Mouse (Mus musculus): ENCODE measurements around the gene Sult2a2.
"Not testable (repeated sequence)": the region's sequence is repeated elsewhere in the genome, so short reads cannot be mapped to it uniquely, and the experiment has no call there.

Gene Sult2a2

DNA sequence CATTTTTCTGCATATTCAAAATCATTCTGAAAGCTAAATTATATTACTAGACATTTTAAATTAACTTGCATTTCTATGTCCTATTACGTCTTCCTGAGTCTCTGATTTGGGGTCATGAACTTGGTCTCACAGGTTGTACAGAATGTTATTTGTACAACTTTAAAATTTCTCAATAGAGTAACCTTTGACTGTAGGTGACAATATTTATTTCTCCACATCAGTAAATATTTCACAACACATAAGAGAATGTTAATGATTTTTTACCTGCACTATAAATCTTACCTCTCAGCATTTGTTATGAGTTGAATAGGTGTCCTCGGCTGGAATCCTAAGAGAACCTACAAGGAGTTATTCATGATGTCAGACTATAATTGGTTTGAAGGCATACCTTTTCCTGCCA is at the start of gene Sult2a2:
Gene Sult2a2 (plus strand): TSS at position 301 of the 400 bp plus-strand sequence.
- DNase-seq (ENCODE audit: low read depth, low spot score), result not testable (repeated sequence)

DNA sequence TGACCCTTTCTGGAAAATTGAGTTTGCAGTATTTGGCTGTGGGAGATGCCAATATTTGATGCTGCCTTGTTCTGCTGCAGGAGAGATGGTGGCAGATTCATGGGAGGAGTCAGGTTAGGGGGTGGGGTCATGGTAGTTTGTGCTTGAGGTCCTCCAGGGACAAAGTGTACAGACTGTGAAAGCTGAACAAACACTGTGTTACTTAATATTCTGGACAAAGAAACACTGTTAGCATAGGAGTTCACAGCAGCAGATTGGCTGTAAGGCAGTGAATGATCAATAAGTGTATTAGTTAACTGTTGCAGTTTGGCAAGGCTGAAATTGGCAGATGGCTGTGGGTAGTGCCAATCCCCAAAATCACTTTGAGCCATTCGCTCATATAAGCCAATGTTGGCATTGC is 80.6 kb downstream of the Sult2a2 start:
- no peak for DNase-seq (ENCODE audit: low read depth, low spot score)

Data from CD4-positive, CD25-positive, alpha-beta regulatory T cell, adult 2 months (primary cell).